Mouse (Mus musculus) spleen, adult 2 months (tissue): ENCODE data around the gene Wdfy1.

Experiments used
- CTCF ChIP-seq: fragments of 200-500 bp; IDR thresholded peaks from 2 replicates; pipeline ENCODE4 v1.5.1; 2011; ENCODE audit warnings: mild to moderate bottlenecking, inconsistent platforms; ENCODE audit not compliant: insufficient read depth, insufficient read length, insufficient replicate concordance; ENCODE audit errors: extremely low read depth
- POLR2A ChIP-seq: fragments of 200-500 bp; IDR thresholded peaks from 2 replicates; pipeline ENCODE4 v1.6.1; 2011; ENCODE audit warnings: low read depth, low read length, inconsistent platforms

DNA sequence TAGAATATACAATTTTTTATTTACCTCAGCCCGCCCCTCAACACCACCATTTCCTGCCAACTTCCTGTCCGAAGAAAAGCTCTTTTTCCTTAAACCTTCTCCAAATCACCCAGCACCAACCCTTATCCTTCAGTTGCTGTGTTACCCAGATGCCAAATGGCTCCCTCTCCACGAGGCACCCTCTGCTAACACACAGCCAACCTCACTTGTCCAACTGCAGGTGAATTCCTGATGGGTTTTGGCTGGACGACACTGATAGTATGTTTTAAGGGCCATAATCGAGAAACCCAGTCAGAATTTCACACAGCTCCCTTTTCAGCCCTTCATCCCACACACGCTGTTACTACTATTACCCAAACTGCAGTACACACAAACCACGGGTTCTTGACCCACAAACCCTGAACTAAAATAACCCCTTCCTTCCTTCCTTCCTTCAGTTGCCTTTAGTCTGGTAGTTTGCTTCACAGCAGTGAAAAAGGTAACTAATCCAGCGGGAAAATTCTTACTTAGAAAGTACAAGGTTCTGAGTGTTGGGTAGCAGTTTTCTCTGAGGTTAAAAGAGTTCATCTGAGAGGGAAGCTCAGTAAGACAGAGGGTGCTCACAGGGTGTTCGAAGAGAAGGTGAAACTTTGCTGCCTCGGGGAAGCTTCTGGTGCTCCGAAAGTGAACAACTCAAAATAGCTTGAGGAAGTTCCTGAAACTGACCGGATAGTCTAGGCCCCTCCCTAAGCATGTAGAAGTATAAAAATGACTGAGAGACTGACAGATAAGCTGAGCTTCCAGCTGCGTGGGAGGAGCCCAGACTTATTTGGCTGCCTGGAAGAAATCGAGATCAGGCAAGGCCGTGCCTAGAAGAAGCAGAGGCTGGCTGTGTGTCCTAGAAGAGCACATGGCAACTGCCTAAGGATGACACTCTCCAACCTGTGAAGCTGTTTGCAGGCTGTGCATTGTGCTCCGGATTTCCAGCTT, 13.4 kb downstream of the Wdfy1 start:
- TF ChIP-seq POLR2A: no peak
- TF ChIP-seq CTCF: no peak
